Mouse (Mus musculus) embryonic facial prominence, embryonic 11.5 days (tissue): Measurements from ENCODE around the gene Sptlc2. TPM values are rescaled to one million over a fixed set of nuclear protein-coding genes. Genes with fewer than 3 reads are reported as not detected.

ENCODE experiments used
- ATAC-seq: fragments of 200-750 bp; cut with Nextera tagmentation; replicated peaks from 2 replicates; pipeline ENCODE4 v1.8.0; 2017; ENCODE audit warnings: low read depth; ENCODE audit not compliant: insufficient number of reproducible peaks, low FRiP score, low TSS enrichment
- DNase-seq: peaks from one replicate; pipeline ENCODE4 v3.0.0-alpha.2; 2015; ENCODE audit warnings: low spot score
- H3K27ac ChIP-seq: fragments of 300-500 bp; sonication (generic); replicated peaks from 2 replicates; pipeline ENCODE4 v1.5.1; 2014; ENCODE audit warnings: mild to moderate bottlenecking, low read depth, low read length, control low read depth
- H3K27me3 ChIP-seq: fragments of 300-500 bp; sonication (generic); 2 replicates; pipeline ENCODE4 v1.6.1; 2014; ENCODE audit warnings: mild to moderate bottlenecking, low read length, moderate library complexity, mixed read lengths; ENCODE audit not compliant: control insufficient read depth, insufficient read depth
- H3K36me3 ChIP-seq: fragments of 300-500 bp; sonication (generic); replicated peaks from 2 replicates; pipeline ENCODE4 v1.6.1; 2014; ENCODE audit warnings: low read depth, mild to moderate bottlenecking, low read length, moderate library complexity, mixed read lengths; ENCODE audit not compliant: control insufficient read depth, insufficient read depth
- H3K4me1 ChIP-seq: fragments of 300-500 bp; sonication (generic); 2 replicates; pipeline ENCODE4 v1.6.1; 2014; ENCODE audit warnings: low read length, mixed read lengths; ENCODE audit not compliant: control insufficient read depth, insufficient read depth
- H3K4me2 ChIP-seq: fragments of 300-500 bp; sonication (generic); 2 replicates; pipeline ENCODE4 v1.6.1; 2014; ENCODE audit warnings: low read depth, mild to moderate bottlenecking, control low read depth, low read length, moderate library complexity
- H3K4me3 ChIP-seq: fragments of 300-500 bp; sonication (generic); 2 replicates; pipeline ENCODE4 v1.5.1; 2014; ENCODE audit warnings: low read depth, low read length, control low read depth
- H3K9ac ChIP-seq: fragments of 300-500 bp; sonication (generic); replicated peaks from 2 replicates; pipeline ENCODE4 v1.6.1; 2014; ENCODE audit warnings: mild to moderate bottlenecking, control low read depth, low read length
- H3K9me3 ChIP-seq: fragments of 300-500 bp; sonication (generic); replicated peaks from 2 replicates; pipeline ENCODE4 v1.6.1; 2016; ENCODE audit warnings: mild to moderate bottlenecking, low read length, inconsistent platforms, mixed read lengths; ENCODE audit not compliant: control insufficient read depth
- WGBS: fragments of 180-500 bp; shearing (Covaris S2); extraction: QIAGEN DNeasy Blood & Tissue Kit; methylation state at CpG from one replicate; pipeline ENCODE4 v1.1.7; 2014; 5-methylcytosine and 5-hydroxymethylcytosine counted together
- polyA plus RNA-seq: library from polyadenylated mRNA; unstranded; fragments of >200 nt; fragmentation: Nextera tagmentation; extraction: Ambion mirVana; gene quantifications from 2 replicates; pipeline ENCODE4 v1.2.1, GENCODE M21; 2014

Sptlc2 gene
- polyA plus RNA-seq, 1 experiment from 2014 or later, result 65.0 TPM

DNA sequence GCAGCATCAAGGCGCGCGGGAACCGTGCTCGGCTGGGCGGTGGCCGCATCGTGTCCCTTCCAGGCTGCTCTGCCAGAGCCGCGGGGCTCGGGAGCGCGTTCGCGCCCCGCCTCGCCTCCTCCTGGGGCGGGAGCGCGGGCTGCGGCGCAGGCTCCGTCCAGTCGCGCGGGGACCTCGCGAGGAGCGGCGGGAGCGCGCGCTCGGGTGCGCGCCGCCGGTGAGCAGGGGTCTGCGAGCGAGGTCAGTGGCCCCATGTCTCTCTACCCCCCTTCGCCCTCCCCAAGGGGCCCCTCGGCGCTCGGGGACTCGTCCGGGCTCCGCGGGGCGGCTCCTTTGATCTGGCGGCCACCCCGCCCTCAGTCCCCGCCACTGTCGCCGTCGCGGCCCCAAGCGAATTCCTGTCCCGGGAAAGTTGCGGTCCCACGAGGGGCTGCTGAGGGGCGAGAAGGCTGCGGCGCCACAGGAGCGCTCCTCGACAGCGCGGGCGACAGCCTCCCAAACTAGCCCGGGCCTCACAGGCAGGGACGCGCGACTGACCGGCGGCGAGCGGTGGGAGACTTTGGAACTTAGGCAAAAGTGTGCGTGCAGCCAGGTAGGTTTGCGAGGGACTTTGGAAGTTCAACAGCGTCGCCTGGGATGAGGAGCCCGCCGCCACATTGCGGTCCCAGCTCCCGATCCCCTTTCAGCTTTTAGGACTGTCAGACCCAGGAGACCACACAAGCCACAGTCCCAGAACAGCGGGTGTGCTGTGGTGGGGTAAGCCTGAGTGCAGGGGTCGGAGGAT, 88.3 kb downstream of the Sptlc2 start, which contains the start of gene Ism2:
Ism2 (minus strand) TSS at position 49 of the 784 bp plus-strand sequence.
- Histone ChIP-seq H3K9ac (peak within 1 kb of the TSS; percentile 74), H3K4me3 (peak within 1 kb of the TSS; percentile 60), H3K9me3 (no peaks in the 10 kb centered on the region), H3K36me3 (no peaks in the 10 kb centered on the region), H3K4me1 (no peaks in the 10 kb centered on the region), H3K4me2 (peak within 1 kb of the TSS; percentile 84), H3K27ac (no peak within 1 kb of the TSS), H3K27me3 (peaks cover 3% of the 10 kb centered on the region; the same call in 1 of the 2 replicates)
- ATAC-seq (peak; percentile 17; the same call in 1 of the 2 replicates), DNase-seq (peak; percentile 63)
- 1% methylated on average over 82 of the region's 86 CpGs for WGBS

DNA sequence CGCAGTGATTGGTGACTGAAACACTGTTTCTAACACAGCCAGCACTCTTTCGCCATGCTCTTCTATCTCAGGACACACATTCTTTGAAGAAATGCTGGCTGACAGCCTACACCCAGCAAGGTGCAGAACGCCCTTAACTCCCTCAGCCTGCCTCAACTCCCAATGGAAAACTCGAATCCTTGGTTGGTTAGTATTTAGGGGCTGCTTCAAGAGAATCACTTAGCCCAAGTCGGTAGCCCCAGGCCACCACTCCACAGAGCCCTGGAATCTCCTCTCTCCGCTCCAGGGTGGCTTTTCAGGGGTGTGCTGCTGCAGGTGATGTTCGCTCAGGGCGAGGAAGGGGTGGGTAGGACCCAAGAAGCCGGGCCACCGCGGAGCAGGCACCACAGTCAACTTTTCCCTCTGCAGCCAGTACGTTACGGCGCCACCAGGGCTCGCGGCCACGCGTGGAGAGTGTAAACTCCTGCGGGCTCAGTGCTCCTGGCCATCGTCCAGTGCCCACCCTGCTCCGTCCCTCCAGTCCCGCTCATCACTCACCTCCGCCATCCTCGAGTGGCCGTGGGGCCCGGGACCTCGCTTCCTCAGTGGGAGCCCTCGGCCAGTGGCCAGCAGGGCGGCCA, 89.0 kb downstream of the Sptlc2 start:
- DNase-seq (peak; percentile 18), ATAC-seq (peak; percentile 71; the same call in 1 of the 2 replicates)
- H3K27ac ChIP-seq, result no peak overlapping the region

DNA sequence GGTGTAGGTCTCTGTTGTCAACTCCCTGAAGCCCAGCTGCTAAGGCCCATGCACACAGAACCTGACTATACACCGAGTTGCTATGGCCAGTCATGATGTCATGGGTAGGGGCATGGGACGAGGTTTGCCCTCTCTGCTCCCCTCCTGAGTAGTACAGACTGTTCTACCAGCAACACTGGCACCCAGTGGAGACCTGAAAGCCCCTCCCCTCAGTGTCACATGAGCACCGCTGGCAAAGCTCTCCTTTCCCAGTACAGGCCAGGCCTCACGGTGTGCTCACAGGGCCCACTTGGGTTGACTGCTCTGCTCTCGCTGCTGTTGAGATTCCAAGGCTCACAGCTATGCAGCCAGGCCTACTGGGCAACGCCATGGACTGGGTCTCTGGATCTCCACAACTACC, 94.2 kb downstream of the Sptlc2 start:
- Histone ChIP-seq H3K9ac (no peak overlapping the region), H3K27me3 (no peaks in the 10 kb centered on the region), H3K36me3 (no peaks in the 10 kb centered on the region), H3K27ac (no peak overlapping the region), H3K4me2 (no peak overlapping the region), H3K9me3 (no peaks in the 10 kb centered on the region), H3K4me3 (no peak overlapping the region), H3K4me1 (no peaks in the 10 kb centered on the region)
- 65% methylated on average over 6 of the region's 6 CpGs for WGBS
- DNase-seq (no peak), ATAC-seq (no peak; the same call in 1 of the 2 replicates)

More for the DNA sequence above, 89.0 kb downstream of the Sptlc2 start:
- no peaks in the 10 kb centered on the region for H3K9me3 ChIP-seq
- H3K4me2 ChIP-seq, result peak overlapping the region; percentile 84
- H3K36me3 ChIP-seq, result no peaks in the 10 kb centered on the region
- 7% methylated on average over 29 of the region's 29 CpGs for WGBS
- peak overlapping the region; percentile 74 for H3K9ac ChIP-seq
- H3K27me3 ChIP-seq, result peaks cover 3% of the 10 kb centered on the region; the same call in 1 of the 2 replicates
- no peaks in the 10 kb centered on the region for H3K4me1 ChIP-seq
- peak overlapping the region; percentile 60 for H3K4me3 ChIP-seq

DNA sequence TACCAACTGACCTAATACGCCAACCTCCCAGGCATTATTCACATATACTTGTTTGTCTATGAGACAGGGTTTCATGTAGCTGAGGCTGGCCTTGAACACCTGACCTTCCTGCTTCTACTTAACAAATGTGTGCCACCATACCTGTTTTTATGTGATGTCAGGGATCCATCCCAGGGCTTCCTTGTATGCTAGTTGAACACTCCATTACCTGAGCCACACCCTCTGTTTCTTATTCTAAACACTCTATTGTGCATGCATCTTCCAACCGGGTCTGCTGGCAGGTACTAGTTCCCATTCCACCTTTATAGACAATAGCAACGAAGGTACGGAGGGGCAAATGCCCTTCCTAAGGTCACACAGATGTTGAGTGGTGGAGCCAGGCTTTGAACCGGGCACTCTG, 99.1 kb downstream of the Sptlc2 start:
- no peak overlapping the region for H3K9ac ChIP-seq

DNA sequence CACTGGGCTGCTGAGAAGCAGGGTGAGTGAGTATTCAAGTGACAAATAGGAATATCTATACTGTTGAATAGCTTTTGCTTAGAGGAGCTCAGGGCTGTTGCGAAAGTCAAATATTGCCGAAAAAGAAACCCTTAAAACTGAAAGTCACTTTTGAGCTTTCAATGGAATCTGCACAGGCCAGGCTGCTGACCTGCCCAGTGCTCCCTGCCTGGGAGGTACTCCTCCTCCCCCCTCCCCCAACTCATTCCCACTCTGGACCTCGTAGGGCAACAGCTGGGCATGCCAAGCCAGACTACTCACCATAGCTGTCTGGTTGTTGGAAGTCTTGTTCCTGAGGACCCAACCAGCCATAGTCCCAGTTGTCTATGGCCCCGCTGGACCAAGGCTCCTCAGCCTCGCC, 103.4 kb downstream of the Sptlc2 start:
- no peak overlapping the region for H3K4me3 ChIP-seq
- H3K27ac ChIP-seq, result no peak overlapping the region
- no peaks in the 10 kb centered on the region for H3K4me1 ChIP-seq
- no peak overlapping the region for H3K9ac ChIP-seq
- no peak overlapping the region for H3K4me2 ChIP-seq
- no peaks in the 10 kb centered on the region for H3K9me3 ChIP-seq
- WGBS, result 86% methylated on average over 5 of the region's 5 CpGs
- no peak for ATAC-seq
- H3K27me3 ChIP-seq, result no peaks in the 10 kb centered on the region
- DNase-seq, result no peak
- no peaks in the 10 kb centered on the region for H3K36me3 ChIP-seq

More for the DNA sequence above, 99.1 kb downstream of the Sptlc2 start:
- Histone ChIP-seq H3K9me3 (no peaks in the 10 kb centered on the region), H3K36me3 (no peaks in the 10 kb centered on the region), H3K4me2 (no peak overlapping the region), H3K4me3 (no peak overlapping the region), H3K4me1 (no peaks in the 10 kb centered on the region), H3K27ac (no peak overlapping the region), H3K27me3 (no peaks in the 10 kb centered on the region)
- ATAC-seq (no peak), DNase-seq (no peak)
- 93% methylated on average over 5 of the region's 5 CpGs for whole genome bisulfite sequencing

DNA sequence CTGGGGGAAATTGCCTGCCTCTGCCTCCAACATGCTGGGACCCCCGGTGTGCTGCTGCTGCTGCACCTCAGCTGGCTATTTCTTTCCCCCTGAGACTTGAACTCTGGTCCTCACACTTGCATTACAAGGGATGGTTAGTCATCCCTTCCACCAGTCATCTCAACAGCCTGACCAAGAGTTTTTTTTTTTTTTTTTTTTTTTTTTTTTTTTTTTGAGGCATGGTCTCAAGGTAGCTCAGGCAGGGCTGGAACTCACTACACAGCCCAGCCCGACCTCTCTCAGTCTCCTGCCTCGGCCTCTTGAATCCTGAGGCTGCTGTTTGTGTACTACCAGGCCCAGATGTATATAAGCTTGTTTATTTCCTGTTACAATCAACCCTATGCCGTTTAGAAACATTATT, 103.9 kb downstream of the Sptlc2 start:
- H3K27ac ChIP-seq, result no peak overlapping the region
- no peaks in the 10 kb centered on the region for H3K27me3 ChIP-seq
- no peaks in the 10 kb centered on the region for H3K36me3 ChIP-seq
- WGBS, result 73% methylated on average over 4 of the region's 4 CpGs
- ATAC-seq, result no peak
- H3K4me3 ChIP-seq, result no peak overlapping the region
- no peak overlapping the region for H3K4me2 ChIP-seq
- H3K9me3 ChIP-seq, result no peaks in the 10 kb centered on the region
- DNase-seq, result no peak
- H3K9ac ChIP-seq, result no peak overlapping the region
- H3K4me1 ChIP-seq, result no peaks in the 10 kb centered on the region

DNA sequence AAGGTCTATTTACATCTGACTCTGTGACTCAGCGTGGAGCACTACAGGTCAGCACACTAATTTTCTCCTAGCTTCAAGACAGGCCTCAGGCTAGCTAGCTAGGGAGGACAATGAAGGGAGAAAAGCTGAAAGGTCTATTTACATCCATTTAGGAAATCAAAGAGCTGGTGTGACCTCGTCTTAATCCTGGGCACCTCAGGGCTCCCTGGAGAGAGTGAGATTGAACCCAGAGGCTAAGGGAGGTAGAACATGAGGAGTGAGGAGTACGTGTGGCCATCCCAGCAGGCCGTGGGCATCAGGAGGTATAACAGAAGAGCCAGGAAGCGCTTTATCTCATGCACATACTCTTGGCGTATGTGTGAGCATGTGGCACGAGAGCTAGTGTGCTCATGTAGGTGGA, 104.4 kb downstream of the Sptlc2 start:
- no peak overlapping the region for H3K27ac ChIP-seq
- H3K9me3 ChIP-seq, result no peaks in the 10 kb centered on the region
- no peak overlapping the region for H3K9ac ChIP-seq
- DNase-seq (no peak), ATAC-seq (no peak)
- H3K36me3 ChIP-seq, result no peaks in the 10 kb centered on the region
- H3K4me1 ChIP-seq, result no peaks in the 10 kb centered on the region
- no peaks in the 10 kb centered on the region for H3K27me3 ChIP-seq
- 58% methylated on average over 7 of the region's 7 CpGs for WGBS
- H3K4me2 ChIP-seq, result no peak overlapping the region
- H3K4me3 ChIP-seq, result no peak overlapping the region

DNA sequence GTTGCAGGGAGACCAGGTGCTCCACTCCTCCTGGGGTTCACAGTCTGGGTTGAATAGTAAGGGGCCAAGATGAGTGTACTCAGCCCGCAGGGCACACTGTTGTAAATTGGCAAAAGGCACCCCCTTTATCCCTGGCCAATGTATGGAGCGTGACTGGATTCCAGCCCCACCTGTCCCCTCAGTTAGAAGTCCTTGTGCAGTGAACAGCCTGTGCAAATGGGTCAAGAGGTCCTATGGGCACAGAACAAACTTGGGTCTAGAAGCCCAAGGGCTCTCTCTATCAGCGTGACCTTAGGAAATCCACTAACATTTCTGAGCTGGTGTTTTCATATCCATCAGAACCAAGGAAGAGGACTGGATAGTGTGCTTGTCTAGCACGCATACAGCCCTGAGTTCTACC, 105.4 kb downstream of the Sptlc2 start:
- ATAC-seq, result no peak
- H3K36me3 ChIP-seq, result no peaks in the 10 kb centered on the region
- no peaks in the 10 kb centered on the region for H3K9me3 ChIP-seq
- DNase-seq, result no peak
- no peak overlapping the region for H3K9ac ChIP-seq
- 88% methylated on average over 4 of the region's 4 CpGs for WGBS
- no peaks in the 10 kb centered on the region for H3K27me3 ChIP-seq
- no peak overlapping the region for H3K4me3 ChIP-seq
- no peak overlapping the region for H3K27ac ChIP-seq
- H3K4me2 ChIP-seq, result no peak overlapping the region
- no peaks in the 10 kb centered on the region for H3K4me1 ChIP-seq
